Mouse (Mus musculus) liver, embryonic 15.5 days (tissue): Measurements from ENCODE around the gene Armc9. TPM values are rescaled to one million over a fixed set of nuclear protein-coding genes. Genes with fewer than 3 reads are reported as not detected.

Experiments
- ATAC-seq: fragments of 200-750 bp; cut with Nextera tagmentation; 2 replicates; pipeline ENCODE4 v1.8.0; 2017; ENCODE audit warnings: moderate number of reproducible peaks, mild to moderate bottlenecking, moderate library complexity; ENCODE audit not compliant: insufficient read depth
- H3K27ac ChIP-seq: fragments of 300-500 bp; sonication (generic); replicated peaks from 2 replicates; pipeline ENCODE4 v1.5.1; 2015; ENCODE audit warnings: mild to moderate bottlenecking, inconsistent platforms
- H3K27me3 ChIP-seq: fragments of 300-500 bp; sonication (generic); 2 replicates; pipeline ENCODE4 v1.6.1; 2015; ENCODE audit warnings: mild to moderate bottlenecking, inconsistent platforms
- H3K36me3 ChIP-seq: fragments of 300-500 bp; sonication (generic); replicated peaks from 2 replicates; pipeline ENCODE4 v1.6.1; 2015; ENCODE audit warnings: moderate library complexity, mild to moderate bottlenecking, inconsistent platforms
- H3K4me1 ChIP-seq: fragments of 300-500 bp; sonication (generic); replicated peaks from 2 replicates; pipeline ENCODE4 v1.6.1; 2015; ENCODE audit warnings: inconsistent platforms
- H3K4me2 ChIP-seq: fragments of 300-500 bp; sonication (generic); 2 replicates; pipeline ENCODE4 v1.6.1; 2015; ENCODE audit warnings: moderate library complexity, mild to moderate bottlenecking, inconsistent platforms
- H3K4me3 ChIP-seq: fragments of 300-500 bp; sonication (generic); replicated peaks from 2 replicates; pipeline ENCODE4 v1.5.1; 2015; ENCODE audit warnings: mild to moderate bottlenecking, inconsistent platforms
- H3K9ac ChIP-seq: fragments of 300-500 bp; sonication (generic); 2 replicates; pipeline ENCODE4 v1.6.1; 2015; ENCODE audit warnings: moderate library complexity, mild to moderate bottlenecking, inconsistent platforms
- H3K9me3 ChIP-seq: fragments of 300-500 bp; sonication (generic); replicated peaks from 2 replicates; pipeline ENCODE4 v1.6.1; 2016; ENCODE audit warnings: inconsistent platforms
- WGBS: fragments of 180-500 bp; shearing (Covaris S2); methylation state at CpG from one replicate; pipeline ENCODE4 v1.1.7; 2015; ENCODE audit warnings: mixed read lengths; ENCODE audit not compliant: insufficient replicate concordance; 5-methylcytosine and 5-hydroxymethylcytosine counted together
- polyA plus RNA-seq: library from polyadenylated mRNA; unstranded; fragments of >200 nt; fragmentation: Nextera tagmentation; extraction: Ambion mirVana; gene quantifications from 2 replicates; pipeline ENCODE4 v1.2.1, GENCODE M21; 2015

Armc9 gene
- polyA plus RNA-seq, 1 experiment from 2014 or later, result 8.9 TPM

GRCm38 (mm10) chr1:86277055-86277454 lies 122.5 kb downstream of the Armc9 start:
- no peak for ATAC-seq
- H3K9me3 ChIP-seq, result no peaks in the 10 kb centered on the region
- no peaks in the 10 kb centered on the region for H3K36me3 ChIP-seq
- H3K4me3 ChIP-seq, result no peak overlapping the region
- no peak overlapping the region for H3K4me2 ChIP-seq
- H3K27me3 ChIP-seq, result no peaks in the 10 kb centered on the region
- H3K9ac ChIP-seq, result no peak overlapping the region
- H3K4me1 ChIP-seq, result no peaks in the 10 kb centered on the region
- WGBS, result 82% methylated on average over 5 of the region's 5 CpGs
- no peak overlapping the region for H3K27ac ChIP-seq

- Histone ChIP-seq H3K4me3 (no peak overlapping the region), H3K9ac (no peak overlapping the region), H3K27ac (no peak overlapping the region), H3K36me3 (no peaks in the 10 kb centered on the region), H3K9me3 (no peaks in the 10 kb centered on the region), H3K4me1 (no peaks in the 10 kb centered on the region), H3K4me2 (no peak overlapping the region), H3K27me3 (no peaks in the 10 kb centered on the region)
- 71% methylated on average over 11 of the region's 11 CpGs for WGBS
- ATAC-seq, result no peak
Observed at GRCm38 (mm10) chr1:86281781-86282536, 127.4 kb downstream of the Armc9 start.

- ATAC-seq, result no peak
- Histone ChIP-seq H3K4me3 (no peak overlapping the region), H3K27me3 (no peaks in the 10 kb centered on the region), H3K4me2 (no peak overlapping the region), H3K9me3 (no peaks in the 10 kb centered on the region), H3K36me3 (no peaks in the 10 kb centered on the region), H3K9ac (no peak overlapping the region), H3K27ac (no peak overlapping the region), H3K4me1 (no peaks in the 10 kb centered on the region)
- WGBS, result 78% methylated on average over 5 of the region's 5 CpGs
Observed at GRCm38 (mm10) chr1:86284101-86284500, 129.5 kb downstream of the Armc9 start.

- 55% methylated on average over 6 of the region's 6 CpGs for WGBS
- H3K4me2 ChIP-seq, result no peak overlapping the region
- no peaks in the 10 kb centered on the region for H3K27me3 ChIP-seq
- no peak overlapping the region for H3K9ac ChIP-seq
- H3K4me3 ChIP-seq, result no peak overlapping the region
- H3K4me1 ChIP-seq, result no peaks in the 10 kb centered on the region
- no peaks in the 10 kb centered on the region for H3K9me3 ChIP-seq
- H3K36me3 ChIP-seq, result no peaks in the 10 kb centered on the region
- ATAC-seq, result no peak
- H3K27ac ChIP-seq, result no peak overlapping the region
Observed at GRCm38 (mm10) chr1:86285295-86285694, 130.7 kb downstream of the Armc9 start.

- no peak for ATAC-seq
- no peak overlapping the region for H3K4me3 ChIP-seq
- H3K27ac ChIP-seq, result no peak overlapping the region
Observed at GRCm38 (mm10) chr1:86287473-86287872, 132.9 kb downstream of the Armc9 start.

GRCm38 (mm10) chr1:86290452-86290851 lies 135.9 kb downstream of the Armc9 start:
- Histone ChIP-seq H3K4me1 (no peaks in the 10 kb centered on the region), H3K9ac (no peak overlapping the region), H3K27ac (no peak overlapping the region), H3K27me3 (no peaks in the 10 kb centered on the region), H3K4me3 (no peak overlapping the region), H3K4me2 (no peak overlapping the region), H3K9me3 (no peaks in the 10 kb centered on the region), H3K36me3 (no peaks in the 10 kb centered on the region)
- WGBS, result 56% methylated on average over 3 of the region's 3 CpGs
- ATAC-seq, result no peak

More at GRCm38 (mm10) chr1:86287473-86287872, 132.9 kb downstream of the Armc9 start:
- WGBS, result 65% methylated on average over 4 of the region's 4 CpGs
- no peaks in the 10 kb centered on the region for H3K9me3 ChIP-seq
- H3K36me3 ChIP-seq, result no peaks in the 10 kb centered on the region
- no peaks in the 10 kb centered on the region for H3K27me3 ChIP-seq
- no peak overlapping the region for H3K9ac ChIP-seq
- H3K4me2 ChIP-seq, result no peak overlapping the region
- H3K4me1 ChIP-seq, result no peaks in the 10 kb centered on the region

GRCm38 (mm10) chr1:86293091-86293490 lies 138.5 kb downstream of the Armc9 start:
- 72% methylated on average over 3 of the region's 3 CpGs for WGBS
- no peak for ATAC-seq

GRCm38 (mm10) chr1:86293868-86294267 lies 139.3 kb downstream of the Armc9 start:
- H3K27ac ChIP-seq, result no peak overlapping the region
- no peaks in the 10 kb centered on the region for H3K9me3 ChIP-seq
- H3K36me3 ChIP-seq, result no peaks in the 10 kb centered on the region
- H3K27me3 ChIP-seq, result no peaks in the 10 kb centered on the region
- H3K4me2 ChIP-seq, result no peak overlapping the region
- no peak overlapping the region for H3K4me3 ChIP-seq
- no peak overlapping the region for H3K9ac ChIP-seq
- H3K4me1 ChIP-seq, result no peaks in the 10 kb centered on the region
- WGBS, result 73% methylated on average over 5 of the region's 5 CpGs
- ATAC-seq, result no peak

More at GRCm38 (mm10) chr1:86293091-86293490, 138.5 kb downstream of the Armc9 start:
- no peaks in the 10 kb centered on the region for H3K27me3 ChIP-seq
- no peaks in the 10 kb centered on the region for H3K9me3 ChIP-seq
- H3K4me1 ChIP-seq, result no peaks in the 10 kb centered on the region
- H3K4me3 ChIP-seq, result no peak overlapping the region
- H3K27ac ChIP-seq, result no peak overlapping the region
- H3K9ac ChIP-seq, result no peak overlapping the region
- no peak overlapping the region for H3K4me2 ChIP-seq
- no peaks in the 10 kb centered on the region for H3K36me3 ChIP-seq

- Histone ChIP-seq H3K36me3 (no peaks in the 10 kb centered on the region), H3K27ac (no peak overlapping the region), H3K4me3 (no peak overlapping the region), H3K9me3 (no peaks in the 10 kb centered on the region), H3K4me1 (no peaks in the 10 kb centered on the region), H3K9ac (no peak overlapping the region), H3K4me2 (no peak overlapping the region), H3K27me3 (no peaks in the 10 kb centered on the region)
- WGBS, result 72% methylated on average over 4 of the region's 4 CpGs
- ATAC-seq, result no peak
Observed at GRCm38 (mm10) chr1:86294472-86294871, 139.9 kb downstream of the Armc9 start.

- Histone ChIP-seq H3K4me1 (peaks cover 38% of the 10 kb centered on the region), H3K36me3 (no peaks in the 10 kb centered on the region), H3K9ac (no peak overlapping the region), H3K27me3 (peaks cover 44% of the 10 kb centered on the region), H3K4me3 (no peak overlapping the region), H3K27ac (no peak overlapping the region), H3K9me3 (no peaks in the 10 kb centered on the region), H3K4me2 (no peak overlapping the region)
- ATAC-seq, result no peak
- 68% methylated on average over 2 of the region's 2 CpGs for WGBS
Observed at GRCm38 (mm10) chr1:86300093-86300492, 145.5 kb downstream of the Armc9 start.

GRCm38 (mm10) chr1:86300731-86301130 lies 146.2 kb downstream of the Armc9 start:
- Histone ChIP-seq H3K36me3 (no peaks in the 10 kb centered on the region), H3K9ac (no peak overlapping the region), H3K4me3 (no peak overlapping the region), H3K9me3 (no peaks in the 10 kb centered on the region), H3K4me1 (peaks cover 38% of the 10 kb centered on the region), H3K27ac (no peak overlapping the region), H3K27me3 (peaks cover 47% of the 10 kb centered on the region), H3K4me2 (no peak overlapping the region)
- 24% methylated on average over 7 of the region's 7 CpGs for WGBS
- ATAC-seq, result no peak
